Mouse (Mus musculus): ENCODE results near the gene Myct1. TPM values are rescaled to one million over a fixed set of nuclear protein-coding genes. Genes with fewer than 3 reads are reported as not detected.

Gene Myct1
- polyA plus RNA-seq, 1 experiment from 2014 or later, result 1.4 TPM

- WGBS, result 80% methylated on average over 6 of the region's 6 CpGs
- H3K4me3 ChIP-seq (replicated peaks; ENCODE audit: low read depth, low read length), result no peak overlapping the region
- ATAC-seq (ENCODE audit: low FRiP score, low TSS enrichment), result no peak
- H3K9ac ChIP-seq (replicated peaks; ENCODE audit: low read length), result no peak overlapping the region
- H3K4me2 ChIP-seq (ENCODE audit: low read length), result no peak overlapping the region
- H3K27ac ChIP-seq (replicated peaks; ENCODE audit: low read depth, low read length), result no peak overlapping the region
- no peaks in the 10 kb centered on the region for H3K4me1 ChIP-seq (ENCODE audit: control insufficient read depth, insufficient read depth, low read length)
- H3K36me3 ChIP-seq (ENCODE audit: control insufficient read depth, insufficient read depth, low read length), result no peaks in the 10 kb centered on the region
- no peaks in the 10 kb centered on the region for H3K9me3 ChIP-seq (ENCODE audit: control insufficient read depth, low read length)
- H3K27me3 ChIP-seq (ENCODE audit: control insufficient read depth, insufficient read depth, low read length), result no peaks in the 10 kb centered on the region
- DNase-seq, result no peak
Observed at GRCm38 (mm10) chr10:5596559-5596958, 3.0 kb downstream of the Myct1 start.

GRCm38 (mm10) chr10:5600123-5600522 lies 6.5 kb downstream of the Myct1 start:
- H3K9me3 ChIP-seq (ENCODE audit: control insufficient read depth, low read length), result no peaks in the 10 kb centered on the region
- no peaks in the 10 kb centered on the region for H3K4me1 ChIP-seq (ENCODE audit: control insufficient read depth, insufficient read depth, low read length)
- no peaks in the 10 kb centered on the region for H3K27me3 ChIP-seq (ENCODE audit: control insufficient read depth, insufficient read depth, low read length)
- H3K4me3 ChIP-seq (replicated peaks; ENCODE audit: low read depth, low read length), result no peak overlapping the region
- ATAC-seq (ENCODE audit: low FRiP score, low TSS enrichment) (peak; percentile 80), DNase-seq (peak; percentile 93)
- H3K9ac ChIP-seq (replicated peaks; ENCODE audit: low read length), result no peak overlapping the region
- no peaks in the 10 kb centered on the region for H3K36me3 ChIP-seq (ENCODE audit: control insufficient read depth, insufficient read depth, low read length)
- H3K27ac ChIP-seq (replicated peaks; ENCODE audit: low read depth, low read length), result no peak overlapping the region
- 24% methylated on average over 7 of the region's 7 CpGs for WGBS
- no peak overlapping the region for H3K4me2 ChIP-seq (ENCODE audit: low read length)

GRCm38 (mm10) chr10:5603512-5603911 lies 9.9 kb downstream of the Myct1 start:
- Histone ChIP-seq H3K4me1 (ENCODE audit: control insufficient read depth, insufficient read depth, low read length) (no peaks in the 10 kb centered on the region), H3K36me3 (ENCODE audit: control insufficient read depth, insufficient read depth, low read length) (no peaks in the 10 kb centered on the region), H3K27ac (replicated peaks; ENCODE audit: low read depth, low read length) (no peak overlapping the region), H3K4me2 (ENCODE audit: low read length) (no peak overlapping the region), H3K4me3 (replicated peaks; ENCODE audit: low read depth, low read length) (no peak overlapping the region), H3K27me3 (ENCODE audit: control insufficient read depth, insufficient read depth, low read length) (no peaks in the 10 kb centered on the region), H3K9ac (replicated peaks; ENCODE audit: low read length) (no peak overlapping the region), H3K9me3 (ENCODE audit: control insufficient read depth, low read length) (no peaks in the 10 kb centered on the region)
- 92% methylated on average over 10 of the region's 10 CpGs for WGBS
- DNase-seq (no peak), ATAC-seq (ENCODE audit: low FRiP score, low TSS enrichment) (no peak)

- WGBS, result 93% methylated on average over 13 of the region's 13 CpGs
- Histone ChIP-seq H3K36me3 (ENCODE audit: control insufficient read depth, insufficient read depth, low read length) (no peaks in the 10 kb centered on the region), H3K9me3 (ENCODE audit: control insufficient read depth, low read length) (no peaks in the 10 kb centered on the region), H3K27ac (replicated peaks; ENCODE audit: low read depth, low read length) (no peak overlapping the region), H3K4me3 (replicated peaks; ENCODE audit: low read depth, low read length) (no peak overlapping the region), H3K4me2 (ENCODE audit: low read length) (no peak overlapping the region), H3K9ac (replicated peaks; ENCODE audit: low read length) (no peak overlapping the region), H3K4me1 (ENCODE audit: control insufficient read depth, insufficient read depth, low read length) (no peaks in the 10 kb centered on the region), H3K27me3 (ENCODE audit: control insufficient read depth, insufficient read depth, low read length) (no peaks in the 10 kb centered on the region)
- no peak for ATAC-seq (ENCODE audit: low FRiP score, low TSS enrichment)
- DNase-seq, result no peak
Observed at GRCm38 (mm10) chr10:5604371-5604770, 10.8 kb downstream of the Myct1 start.

GRCm38 (mm10) chr10:5608874-5609273 lies 15.3 kb downstream of the Myct1 start:
- Histone ChIP-seq H3K27me3 (ENCODE audit: control insufficient read depth, insufficient read depth, low read length) (no peaks in the 10 kb centered on the region), H3K9me3 (ENCODE audit: control insufficient read depth, low read length) (no peaks in the 10 kb centered on the region), H3K4me2 (ENCODE audit: low read length) (no peak overlapping the region), H3K27ac (replicated peaks; ENCODE audit: low read depth, low read length) (no peak overlapping the region), H3K4me3 (replicated peaks; ENCODE audit: low read depth, low read length) (no peak overlapping the region), H3K4me1 (ENCODE audit: control insufficient read depth, insufficient read depth, low read length) (no peaks in the 10 kb centered on the region), H3K36me3 (ENCODE audit: control insufficient read depth, insufficient read depth, low read length) (no peaks in the 10 kb centered on the region), H3K9ac (replicated peaks; ENCODE audit: low read length) (no peak overlapping the region)
- no peak for ATAC-seq (ENCODE audit: low FRiP score, low TSS enrichment)
- 80% methylated on average over 3 of the region's 3 CpGs for WGBS
- no peak for DNase-seq

GRCm38 (mm10) chr10:5615186-5616040 lies 21.8 kb downstream of the Myct1 start:
- Histone ChIP-seq H3K4me2 (ENCODE audit: low read length) (peak overlapping the region; percentile 22; the same call in 1 of the 2 replicates), H3K4me1 (ENCODE audit: control insufficient read depth, insufficient read depth, low read length) (no peaks in the 10 kb centered on the region), H3K36me3 (ENCODE audit: control insufficient read depth, insufficient read depth, low read length) (no peaks in the 10 kb centered on the region), H3K9ac (replicated peaks; ENCODE audit: low read length) (no peak overlapping the region), H3K4me3 (replicated peaks; ENCODE audit: low read depth, low read length) (no peak overlapping the region), H3K27me3 (ENCODE audit: control insufficient read depth, insufficient read depth, low read length) (no peaks in the 10 kb centered on the region), H3K9me3 (ENCODE audit: control insufficient read depth, low read length) (no peaks in the 10 kb centered on the region), H3K27ac (replicated peaks; ENCODE audit: low read depth, low read length) (peak overlapping the region; percentile 57)
- peak; percentile 90 for ATAC-seq (ENCODE audit: low FRiP score, low TSS enrichment)
- WGBS, result 36% methylated on average over 13 of the region's 13 CpGs
- DNase-seq, result peak; percentile 57

- H3K36me3 ChIP-seq (ENCODE audit: control insufficient read depth, insufficient read depth, low read length), result no peaks in the 10 kb centered on the region
- H3K27ac ChIP-seq (replicated peaks; ENCODE audit: low read depth, low read length), result no peak overlapping the region
- H3K9me3 ChIP-seq (ENCODE audit: control insufficient read depth, low read length), result 0 out of 2 replicates have a peak, but pooled peaks cover 2% of the 10 kb centered on the region
- no peak for ATAC-seq (ENCODE audit: low FRiP score, low TSS enrichment)
- no peak overlapping the region for H3K9ac ChIP-seq (replicated peaks; ENCODE audit: low read length)
- no peaks in the 10 kb centered on the region for H3K4me1 ChIP-seq (ENCODE audit: control insufficient read depth, insufficient read depth, low read length)
- no peak overlapping the region for H3K4me2 ChIP-seq (ENCODE audit: low read length)
- 62% methylated on average over 5 of the region's 5 CpGs for WGBS
- H3K4me3 ChIP-seq (replicated peaks; ENCODE audit: low read depth, low read length), result no peak overlapping the region
- no peak for DNase-seq
- no peaks in the 10 kb centered on the region for H3K27me3 ChIP-seq (ENCODE audit: control insufficient read depth, insufficient read depth, low read length)
Observed at GRCm38 (mm10) chr10:5626268-5626667, 32.7 kb downstream of the Myct1 start.

GRCm38 (mm10) chr10:5633672-5634200 lies 40.2 kb downstream of the Myct1 start:
- Histone ChIP-seq H3K9ac (replicated peaks; ENCODE audit: low read length) (no peak overlapping the region), H3K27me3 (ENCODE audit: control insufficient read depth, insufficient read depth, low read length) (no peaks in the 10 kb centered on the region), H3K4me3 (replicated peaks; ENCODE audit: low read depth, low read length) (no peak overlapping the region), H3K4me1 (ENCODE audit: control insufficient read depth, insufficient read depth, low read length) (no peaks in the 10 kb centered on the region), H3K36me3 (ENCODE audit: control insufficient read depth, insufficient read depth, low read length) (no peaks in the 10 kb centered on the region), H3K27ac (replicated peaks; ENCODE audit: low read depth, low read length) (no peak overlapping the region), H3K9me3 (ENCODE audit: control insufficient read depth, low read length) (0 out of 2 replicates have a peak, but pooled peaks cover under 1% of the 10 kb centered on the region), H3K4me2 (ENCODE audit: low read length) (no peak overlapping the region)
- 80% methylated on average over 4 of the region's 4 CpGs for WGBS
- ATAC-seq (ENCODE audit: low FRiP score, low TSS enrichment), result no peak
- no peak for DNase-seq

- peak; percentile 65; the same call in 1 of the 2 replicates for ATAC-seq (ENCODE audit: low FRiP score, low TSS enrichment)
- WGBS, result 45% methylated on average over 1 of the region's 1 CpGs
Observed at GRCm38 (mm10) chr10:5634336-5634735, 40.8 kb downstream of the Myct1 start.

More at GRCm38 (mm10) chr10:5634336-5634735, 40.8 kb downstream of the Myct1 start:
- Histone ChIP-seq H3K27me3 (ENCODE audit: control insufficient read depth, insufficient read depth, low read length) (no peaks in the 10 kb centered on the region), H3K9ac (replicated peaks; ENCODE audit: low read length) (no peak overlapping the region), H3K4me2 (ENCODE audit: low read length) (no peak overlapping the region), H3K4me1 (ENCODE audit: control insufficient read depth, insufficient read depth, low read length) (no peaks in the 10 kb centered on the region), H3K4me3 (replicated peaks; ENCODE audit: low read depth, low read length) (no peak overlapping the region), H3K36me3 (ENCODE audit: control insufficient read depth, insufficient read depth, low read length) (no peaks in the 10 kb centered on the region), H3K27ac (replicated peaks; ENCODE audit: low read depth, low read length) (no peak overlapping the region), H3K9me3 (ENCODE audit: control insufficient read depth, low read length) (no peaks in the 10 kb centered on the region)
- DNase-seq, result peak; percentile 78

Measured in midbrain, embryonic 14.5 days (tissue).